Mouse (Mus musculus) cerebellum, adult 2 months (tissue): ENCODE measurements around the gene Dbp. TPM values are rescaled to one million over a fixed set of nuclear protein-coding genes. Genes with fewer than 3 reads are reported as not detected.
A peak's percentile ranks its signal among the peaks of the same experiment; 100 is the strongest.

ENCODE experiments used
- DNase-seq, 2 experiments: peaks; one replicate each; pipeline ENCODE4 v3.0.0; 2021
- H3K27ac ChIP-seq: fragments of 200-500 bp; 2 replicates; pipeline ENCODE4 v1.5.1; 2012; ENCODE audit warnings: low read length, control low read depth, inconsistent platforms; ENCODE audit not compliant: insufficient read depth
- H3K27me3 ChIP-seq: fragments of 200-500 bp; 2 replicates; pipeline ENCODE4 v1.6.1; 2012; ENCODE audit warnings: inconsistent platforms, mild to moderate bottlenecking, low read length, moderate library complexity; ENCODE audit not compliant: control insufficient read depth, insufficient read depth
- H3K4me1 ChIP-seq: fragments of 200-500 bp; 2 replicates; pipeline ENCODE4 v1.6.1; 2011; ENCODE audit warnings: low read length; ENCODE audit not compliant: control insufficient read depth, insufficient read depth
- H3K4me3 ChIP-seq: fragments of 200-500 bp; replicated peaks from 2 replicates; pipeline ENCODE3; 2011; ENCODE audit warnings: mild to moderate bottlenecking, low read depth, low read length, control low read depth; ENCODE audit not compliant: insufficient read depth
- CTCF ChIP-seq: fragments of 200-500 bp; IDR thresholded peaks from 2 replicates; pipeline ENCODE4 v1.5.1; 2011; ENCODE audit warnings: low read depth, mild to moderate bottlenecking, control low read depth, low read length, moderate library complexity, borderline replicate concordance; ENCODE audit not compliant: insufficient read depth
- POLR2A ChIP-seq: fragments of 200-500 bp; IDR thresholded peaks from 2 replicates; pipeline ENCODE4 v1.6.1; 2011; ENCODE audit warnings: low read length, control low read depth, borderline replicate concordance; ENCODE audit not compliant: insufficient read depth
- WGBS: fragments of 180-500 bp; shearing (Covaris S2); methylation state at CpG from one replicate; pipeline ENCODE4 v1.1.7; 2018; 5-methylcytosine and 5-hydroxymethylcytosine counted together
- polyA plus RNA-seq: library from polyadenylated mRNA; depleted of rRNA; stranded (reverse); fragments of >200 nt; gene quantifications from 2 replicates; pipeline ENCODE4 v1.2.3, GENCODE M21; 2012; rRNA removed

The Dbp gene
- polyA plus RNA-seq, 1 experiment, result 239 TPM

DNA sequence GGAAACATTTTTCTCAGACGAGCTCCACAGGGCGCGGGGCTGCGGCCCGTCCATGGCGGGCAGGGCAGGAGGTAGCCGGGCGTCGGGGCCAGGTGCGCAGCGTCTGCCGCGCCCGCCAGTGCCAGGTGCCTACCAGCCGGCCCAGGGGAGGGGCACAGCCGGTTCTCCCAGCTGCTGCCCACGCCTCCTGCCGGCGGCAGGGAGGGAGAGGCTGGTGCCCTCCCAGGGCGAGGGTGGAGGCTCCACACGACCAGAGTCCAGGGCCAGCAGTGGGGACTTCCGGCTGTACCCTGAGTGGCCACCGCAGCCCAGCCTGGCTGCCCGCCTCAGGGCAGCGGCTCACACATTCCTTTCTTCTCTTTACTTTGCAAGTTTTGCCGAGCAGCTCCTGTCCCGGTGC, 54.5 kb downstream of the Dbp start:
- DNase-seq, result peak in 1 of 2 experiments; percentile 17
- Histone ChIP-seq H3K4me1 (no peaks in the 10 kb centered on the region), H3K27me3 (no peaks in the 10 kb centered on the region), H3K4me3 (no peak overlapping the region), H3K27ac (no peak overlapping the region)
- WGBS, result 3% methylated on average over 26 of the region's 27 CpGs
- no peak for TF ChIP-seq POLR2A
- no peak for TF ChIP-seq CTCF

Other genes with a start within 250 kb of the Dbp start
- gene Ftl1, start 245.2 kb upstream of the Dbp start, polyA plus RNA-seq, result 463 and 480 TPM in 2 replicates
- 102 and 103 TPM in 2 replicates for gene Bax, start 238.2 kb upstream of the Dbp start, polyA plus RNA-seq
- gene Tulp2, start 223.2 kb upstream of the Dbp start, polyA plus RNA-seq, result 0.10 TPM in 1 of 2 replicates, not detected in the other
- gene Gm45808, start 218.3 kb upstream of the Dbp start, polyA plus RNA-seq, result 0.33 TPM in 1 of 2 replicates, not detected in the other
- 4.7 and 5.6 TPM in 2 replicates for gene Dhdh, start 216.3 kb upstream of the Dbp start, polyA plus RNA-seq
- gene Nucb1, start 194.7 kb upstream of the Dbp start, polyA plus RNA-seq, result 136 and 150 TPM in 2 replicates
- gene Ppp1r15a, start 178.8 kb upstream of the Dbp start, polyA plus RNA-seq, result 26.7 and 28.5 TPM in 2 replicates
- 1.2 and 1.3 TPM in 2 replicates for gene Plekha4, start 178.8 kb upstream of the Dbp start, polyA plus RNA-seq
- gene Hsd17b14, start 150.2 kb upstream of the Dbp start, polyA plus RNA-seq, result 1.3 and 1.9 TPM in 2 replicates
- gene Bcat2, start 134.9 kb upstream of the Dbp start, polyA plus RNA-seq, result 21.1 and 24.2 TPM in 2 replicates
- not detected in 2 replicates for gene Fgf21, start 89.6 kb upstream of the Dbp start, polyA plus RNA-seq
- 0.07 and 0.08 TPM in 2 replicates for gene Fut1, start 87.8 kb upstream of the Dbp start, polyA plus RNA-seq
- 0.08 and 0.18 TPM in 2 replicates for gene Izumo1, start 83.3 kb upstream of the Dbp start, polyA plus RNA-seq
- gene Rasip1, start 77.6 kb upstream of the Dbp start, polyA plus RNA-seq, result 7.6 and 7.7 TPM in 2 replicates
- 7.1 and 9.8 TPM in 2 replicates for gene Mamstr, start 65.1 kb upstream of the Dbp start, polyA plus RNA-seq
- 1.4 and 1.7 TPM in 2 replicates for gene Fut2, start 38.7 kb upstream of the Dbp start, polyA plus RNA-seq
- 0.10 and 0.16 TPM in 2 replicates for gene Ntn5, start 21.1 kb upstream of the Dbp start, polyA plus RNA-seq
- gene Sec1, start 10.7 kb upstream of the Dbp start, polyA plus RNA-seq, result 0.29 and 0.64 TPM in 2 replicates
- 164 and 166 TPM in 2 replicates for gene Car11, start 5.2 kb upstream of the Dbp start, polyA plus RNA-seq
- gene Rpl18, start 10.4 kb downstream of the Dbp start, polyA plus RNA-seq, result 350 and 359 TPM in 2 replicates
- 27.7 and 29.3 TPM in 2 replicates for gene Sphk2, start 12.9 kb downstream of the Dbp start, polyA plus RNA-seq
- 0.25 and 0.31 TPM in 2 replicates for gene Fam83e, start 16.1 kb downstream of the Dbp start, polyA plus RNA-seq
- gene Spaca4, start 20.7 kb downstream of the Dbp start, polyA plus RNA-seq, result not detected in 2 replicates
- gene Lmtk3, start 78.7 kb downstream of the Dbp start, polyA plus RNA-seq, result 126 and 130 TPM in 2 replicates
- gene Sult2b1, start 79.6 kb downstream of the Dbp start, polyA plus RNA-seq, result 10.6 and 10.8 TPM in 2 replicates
- 112 and 116 TPM in 2 replicates for gene Cyth2, start 109.5 kb downstream of the Dbp start, polyA plus RNA-seq
- 6.0 and 7.3 TPM in 2 replicates for gene Kcnj14, start 119.7 kb downstream of the Dbp start, polyA plus RNA-seq
- 14.9 and 15.5 TPM in 2 replicates for gene Grwd1, start 125.9 kb downstream of the Dbp start, polyA plus RNA-seq
- gene Kdelr1, start 167.7 kb downstream of the Dbp start, polyA plus RNA-seq, result 99.9 and 106 TPM in 2 replicates
- gene Grin2d, start 173.3 kb downstream of the Dbp start, polyA plus RNA-seq, result 14.9 and 16.4 TPM in 2 replicates
- gene Syngr4, start 191.6 kb downstream of the Dbp start, polyA plus RNA-seq, result not detected in 2 replicates
- 42.0 and 46.5 TPM in 2 replicates for gene Tmem143, start 191.9 kb downstream of the Dbp start, polyA plus RNA-seq
- gene Emp3, start 216.3 kb downstream of the Dbp start, polyA plus RNA-seq, result 5.4 and 6.5 TPM in 2 replicates
- 3.4 and 5.1 TPM in 2 replicates for gene Ccdc114, start 219.0 kb downstream of the Dbp start, polyA plus RNA-seq